Mouse (Mus musculus) intestine, postnatal 0 days (tissue): Measurements from ENCODE around the gene 2010109A12Rik. TPM values are rescaled to one million over a fixed set of nuclear protein-coding genes. Genes with fewer than 3 reads are reported as not detected.

Experiments
- ATAC-seq: fragments of 200-750 bp; cut with Nextera tagmentation; 2 replicates; pipeline ENCODE4 v1.8.0; 2017; ENCODE audit warnings: mild to moderate bottlenecking, moderate TSS enrichment, moderate library complexity
- H3K27ac ChIP-seq: fragments of 300-500 bp; sonication (generic); 2 replicates; pipeline ENCODE4 v1.5.1; 2014; ENCODE audit warnings: mild to moderate bottlenecking, low read depth, low read length, moderate library complexity
- H3K27me3 ChIP-seq: fragments of 300-500 bp; sonication (generic); replicated peaks from 2 replicates; pipeline ENCODE4 v1.6.1; 2014; ENCODE audit warnings: low read length, mixed read lengths; ENCODE audit not compliant: control insufficient read depth, insufficient read depth
- H3K36me3 ChIP-seq: fragments of 300-500 bp; sonication (generic); 2 replicates; pipeline ENCODE4 v1.6.1; 2014; ENCODE audit warnings: mild to moderate bottlenecking, moderate library complexity; ENCODE audit not compliant: control insufficient read depth, insufficient read depth
- H3K4me1 ChIP-seq: fragments of 300-500 bp; sonication (generic); replicated peaks from 2 replicates; pipeline ENCODE4 v1.6.1; 2014; ENCODE audit warnings: antibody characterized with exemption, low read length, mixed read lengths; ENCODE audit not compliant: control insufficient read depth, insufficient read depth
- H3K4me2 ChIP-seq: fragments of 300-500 bp; sonication (generic); replicated peaks from 2 replicates; pipeline ENCODE4 v1.6.1; 2014; ENCODE audit warnings: low read depth, mild to moderate bottlenecking, moderate library complexity
- H3K4me3 ChIP-seq: fragments of 300-500 bp; sonication (generic); 2 replicates; pipeline ENCODE4 v1.5.1; 2014; ENCODE audit warnings: low read depth, low read length
- H3K9ac ChIP-seq: fragments of 300-500 bp; sonication (generic); 2 replicates; pipeline ENCODE4 v1.6.1; 2014; ENCODE audit warnings: mild to moderate bottlenecking, low read depth, low read length
- H3K9me3 ChIP-seq: fragments of 300-500 bp; sonication (generic); 2 replicates; pipeline ENCODE4 v1.6.1; 2016; ENCODE audit warnings: mixed run types; ENCODE audit not compliant: control insufficient read depth
- CTCF ChIP-seq: sonication (generic); IDR thresholded peaks from 2 replicates; pipeline ENCODE4 v1.5.1; 2016; ENCODE audit warnings: low read depth, mild to moderate bottlenecking, control low read depth, antibody characterized with exemption, moderate library complexity
- WGBS: fragments of 180-500 bp; shearing (Covaris S2); extraction: QIAGEN DNeasy Blood & Tissue Kit; methylation state at CpG from one replicate; pipeline ENCODE4 v1.1.7; 2014; 5-methylcytosine and 5-hydroxymethylcytosine counted together
- polyA plus RNA-seq: library from polyadenylated mRNA; unstranded; fragments of >200 nt; fragmentation: Nextera tagmentation; extraction: Ambion mirVana; gene quantifications from 2 replicates; pipeline ENCODE4 v1.2.1, GENCODE M21; 2015

2010109A12Rik gene
- polyA plus RNA-seq: 1.0 and 1.3 TPM in 2 replicates

DNA sequence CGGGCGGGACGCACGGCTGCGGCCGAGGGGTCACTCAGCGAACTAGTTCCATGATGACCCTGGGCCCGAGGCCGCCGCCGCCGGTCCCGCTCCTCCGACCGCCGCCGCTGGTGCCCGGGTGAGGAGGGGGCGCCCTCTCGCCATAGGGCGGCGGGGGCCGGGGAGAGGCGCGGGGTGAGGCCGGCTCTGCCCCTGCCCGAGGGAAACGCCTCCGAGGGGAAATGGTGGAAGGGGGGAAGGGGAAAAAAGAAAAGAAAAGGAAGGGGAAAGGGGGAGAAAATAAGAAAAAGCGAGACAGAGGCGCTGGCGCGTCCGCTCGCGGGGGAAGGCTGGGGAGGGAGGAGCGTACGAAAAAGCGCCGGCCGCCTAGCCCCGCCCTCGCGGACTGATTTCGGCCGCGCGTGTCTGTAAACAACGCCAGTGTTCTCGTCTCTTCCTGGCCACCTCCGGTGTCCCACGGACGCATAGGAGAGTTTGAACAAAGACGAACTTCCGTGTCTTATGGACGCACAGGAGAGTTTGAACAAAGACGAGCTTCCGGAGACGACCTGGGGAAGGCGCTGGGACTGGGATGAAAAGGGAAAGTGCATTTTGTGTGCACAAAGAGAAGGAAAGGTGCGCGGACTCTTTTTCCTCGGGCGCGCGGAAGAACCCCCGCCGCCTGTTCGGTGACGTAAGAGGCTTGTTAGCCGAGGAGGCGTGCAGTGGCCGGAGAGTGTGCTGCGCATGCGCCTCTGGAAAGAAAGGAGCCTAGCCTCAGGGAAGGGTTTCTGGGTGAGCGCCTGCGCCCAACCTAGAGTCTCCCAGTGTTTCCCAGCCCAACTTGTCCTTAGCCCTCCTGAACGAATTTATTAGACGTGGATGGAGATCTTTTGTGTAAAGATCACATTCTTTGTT lies at the start of gene 2010109A12Rik, which contains the start of gene Ccni:
Gene 2010109A12Rik (plus strand): TSS at position 410 of the 897 bp plus-strand sequence.
Gene Ccni (minus strand): TSS at position 387 of the 897 bp plus-strand sequence.
- Histone ChIP-seq H3K9me3 (no peaks in the 10 kb centered on the region), H3K36me3 (no peaks in the 10 kb centered on the region), H3K4me2 (peak within 1 kb of the TSS; percentile 69), H3K27ac (peak within 1 kb of the TSS; percentile 97), H3K27me3 (no peaks in the 10 kb centered on the region), H3K9ac (peak within 1 kb of the TSS; percentile 89), H3K4me3 (peak within 1 kb of the TSS; percentile 95), H3K4me1 (peaks cover 9% of the 10 kb centered on the region; the same call in 1 of the 2 replicates)
- TF ChIP-seq CTCF: no peak
- under 1% methylated on average over 75 of the region's 79 CpGs for WGBS
- peak; percentile 98 for ATAC-seq

DNA sequence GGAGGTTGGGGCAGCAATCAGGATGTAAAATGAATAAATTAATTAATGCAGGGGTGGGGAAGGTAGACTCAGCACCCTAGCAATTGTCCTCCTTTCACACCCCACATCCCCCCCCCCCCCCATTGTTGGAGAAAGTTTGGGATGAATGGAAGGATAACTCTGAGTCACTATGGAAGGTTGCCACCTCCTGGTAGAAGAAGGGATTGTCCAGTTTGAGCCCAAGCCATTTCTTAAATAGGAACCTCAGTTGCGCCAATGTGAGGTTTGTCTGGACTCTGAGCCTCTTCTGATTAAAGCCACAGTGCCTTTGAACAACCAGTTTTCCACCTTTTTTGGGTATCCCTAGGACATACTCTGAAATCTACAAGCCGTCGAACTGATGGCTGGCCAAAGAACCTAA lies 42.8 kb upstream of the 2010109A12Rik start:
- ATAC-seq: no peak
- 87% methylated on average over 3 of the region's 3 CpGs for WGBS
- Histone ChIP-seq H3K9me3 (no peaks in the 10 kb centered on the region), H3K4me2 (no peak overlapping the region), H3K27me3 (no peaks in the 10 kb centered on the region), H3K36me3 (peaks cover 70% of the 10 kb centered on the region), H3K4me3 (no peak overlapping the region), H3K9ac (no peak overlapping the region), H3K27ac (no peak overlapping the region), H3K4me1 (no peaks in the 10 kb centered on the region)
- peak; percentile 79 for TF ChIP-seq CTCF

DNA sequence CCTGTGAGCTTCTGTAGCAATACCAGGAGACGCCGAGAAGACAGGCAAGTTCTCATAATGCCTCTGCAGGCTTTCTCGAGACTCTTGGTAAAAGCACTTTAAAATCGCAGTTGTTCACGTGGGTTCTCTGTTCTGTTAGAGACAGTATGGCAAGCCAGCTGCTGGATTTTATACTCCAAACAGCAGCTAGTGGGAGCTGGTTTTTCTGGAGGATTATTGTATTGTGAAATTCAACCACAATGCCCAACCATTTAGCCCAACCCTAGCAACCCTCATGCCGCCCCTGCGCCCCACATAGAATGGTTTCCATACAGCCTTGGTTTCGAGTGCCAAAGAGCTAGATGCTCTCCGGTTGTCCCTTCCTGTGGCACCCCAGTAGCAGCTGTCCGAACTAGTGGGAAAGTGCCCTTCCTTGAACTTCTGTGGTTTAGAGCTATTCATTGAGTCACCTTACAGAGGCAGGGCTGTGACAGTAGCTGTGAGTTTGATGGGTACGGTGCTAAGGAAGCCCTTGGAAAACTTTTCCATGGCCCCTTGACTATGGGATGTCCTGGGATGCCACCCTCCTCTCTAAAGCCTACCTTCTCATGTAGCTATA lies 38.3 kb upstream of the 2010109A12Rik start:
- no peak overlapping the region for H3K9ac ChIP-seq
- no peaks in the 10 kb centered on the region for H3K9me3 ChIP-seq
- TF ChIP-seq CTCF: no peak
- H3K4me1 ChIP-seq: no peaks in the 10 kb centered on the region
- no peak overlapping the region for H3K27ac ChIP-seq
- no peaks in the 10 kb centered on the region for H3K27me3 ChIP-seq
- ATAC-seq: no peak
- no peak overlapping the region for H3K4me2 ChIP-seq
- no peak overlapping the region for H3K4me3 ChIP-seq
- WGBS: 96% methylated on average over 11 of the region's 11 CpGs
- peaks cover 63% of the 10 kb centered on the region for H3K36me3 ChIP-seq

DNA sequence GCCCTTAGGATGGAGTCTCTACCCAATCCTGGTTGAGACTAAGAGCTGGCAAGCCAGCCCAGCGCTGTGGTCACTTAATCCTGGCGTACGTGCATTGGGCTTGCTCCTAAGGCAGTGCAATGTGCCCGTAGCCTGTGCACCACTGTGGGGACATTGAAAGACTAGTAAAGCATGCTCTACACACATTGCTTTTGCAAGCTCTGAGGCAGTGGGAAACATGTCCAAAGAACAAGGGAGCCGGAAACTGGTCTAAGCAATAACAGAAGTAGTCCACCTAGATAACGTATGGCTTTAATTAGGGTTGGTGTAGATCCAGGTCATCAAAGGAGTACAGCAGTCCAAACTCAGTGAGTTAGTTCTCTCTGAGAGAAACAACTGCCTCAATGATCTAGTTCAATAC lies 37.7 kb upstream of the 2010109A12Rik start:
- H3K9ac ChIP-seq: no peak overlapping the region
- no peak for ATAC-seq
- no peak overlapping the region for H3K4me2 ChIP-seq
- H3K27me3 ChIP-seq: no peaks in the 10 kb centered on the region
- H3K9me3 ChIP-seq: no peaks in the 10 kb centered on the region
- 95% methylated on average over 6 of the region's 6 CpGs for WGBS
- no peaks in the 10 kb centered on the region for H3K4me1 ChIP-seq
- peaks cover 62% of the 10 kb centered on the region for H3K36me3 ChIP-seq
- TF ChIP-seq CTCF: no peak
- H3K27ac ChIP-seq: no peak overlapping the region
- no peak overlapping the region for H3K4me3 ChIP-seq

DNA sequence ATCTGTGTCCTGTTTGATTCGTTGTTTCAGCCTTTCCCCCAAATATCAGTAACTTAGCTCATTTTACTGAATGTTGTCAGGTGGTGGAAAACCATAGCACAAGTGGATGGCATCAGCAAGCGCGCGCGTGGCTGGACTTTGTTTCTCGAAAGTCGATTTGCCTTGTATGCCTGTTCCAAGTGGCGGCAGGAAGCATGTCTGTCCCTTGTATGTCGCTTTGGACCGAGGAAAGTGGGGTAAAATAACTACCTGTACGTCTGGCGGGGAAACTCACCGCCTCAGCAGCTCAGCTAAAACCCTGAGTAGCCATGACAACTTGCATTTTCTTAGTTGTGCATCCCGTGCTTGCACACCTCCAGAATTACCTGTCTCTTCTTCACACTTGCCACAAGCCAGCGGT lies 34.9 kb upstream of the 2010109A12Rik start:
- Histone ChIP-seq H3K9ac (no peak overlapping the region), H3K4me3 (no peak overlapping the region), H3K36me3 (peaks cover 61% of the 10 kb centered on the region), H3K27me3 (no peaks in the 10 kb centered on the region), H3K9me3 (no peaks in the 10 kb centered on the region), H3K27ac (no peak overlapping the region), H3K4me2 (no peak overlapping the region), H3K4me1 (no peaks in the 10 kb centered on the region)
- no peak for ATAC-seq
- WGBS: 95% methylated on average over 15 of the region's 15 CpGs
- no peak for TF ChIP-seq CTCF

DNA sequence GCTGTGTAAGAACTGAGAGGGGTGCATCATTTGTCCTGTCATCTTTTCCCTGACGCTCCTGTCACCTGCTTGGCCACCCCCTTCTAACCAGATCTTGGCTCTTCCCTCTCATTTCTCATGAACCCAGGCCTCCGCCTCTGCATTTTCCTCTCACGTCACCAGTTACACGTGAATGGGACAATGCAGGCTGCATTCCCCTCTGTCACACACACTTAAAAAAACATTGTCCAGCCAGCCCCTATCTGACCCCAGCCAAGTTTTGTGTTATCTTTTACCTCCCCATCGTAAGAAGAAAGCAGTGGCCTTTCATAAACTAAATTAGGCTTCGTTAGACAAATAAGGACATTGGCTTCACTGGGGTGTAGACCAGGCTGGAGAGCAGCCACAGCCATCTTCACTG lies 33.8 kb upstream of the 2010109A12Rik start:
- Histone ChIP-seq H3K4me2 (no peak overlapping the region), H3K27ac (no peak overlapping the region), H3K9me3 (no peaks in the 10 kb centered on the region), H3K9ac (no peak overlapping the region), H3K4me3 (no peak overlapping the region), H3K36me3 (peaks cover 51% of the 10 kb centered on the region), H3K27me3 (no peaks in the 10 kb centered on the region), H3K4me1 (no peaks in the 10 kb centered on the region)
- 85% methylated on average over 6 of the region's 6 CpGs for WGBS
- ATAC-seq: no peak
- TF ChIP-seq CTCF: no peak
